Mouse (Mus musculus): ENCODE data around the gene Gm49392. TPM values are rescaled to one million over a fixed set of nuclear protein-coding genes. Genes with fewer than 3 reads are reported as not detected.

The Gm49392 gene
- polyA plus RNA-seq, 1 experiment from 2014 or later = not detected

GRCm38 (mm10) chr13:60864281-60864680 is 32.4 kb downstream of the Gm49392 start, which contains the start of gene 4930486L24Rik:
Gene 4930486L24Rik, minus strand, starts transcription at chr13:60864475.
- WGBS = 96% methylated on average over 1 of the region's 1 CpGs

GRCm38 (mm10) chr13:60848241-60849120 is 48.2 kb downstream of the Gm49392 start:
- no peak overlapping the region for H3K9ac ChIP-seq (ENCODE audit: low read length)
- ATAC-seq (replicated peaks; ENCODE audit: low FRiP score) (no peak), DNase-seq (ENCODE audit: low spot score) (no peak)
- H3K4me1 ChIP-seq (replicated peaks; ENCODE audit: control insufficient read depth, insufficient read depth, low read length) = no peaks in the 10 kb centered on the region
- H3K27me3 ChIP-seq (ENCODE audit: control insufficient read depth, insufficient read depth, low read length) = no peaks in the 10 kb centered on the region
- H3K27ac ChIP-seq (ENCODE audit: low read depth, low read length) = no peak overlapping the region
- H3K4me2 ChIP-seq (ENCODE audit: low read depth, low read length, severe bottlenecking) = no peak overlapping the region
- no peaks in the 10 kb centered on the region for H3K9me3 ChIP-seq (ENCODE audit: control insufficient read depth, low read length)
- H3K36me3 ChIP-seq (ENCODE audit: control insufficient read depth, insufficient read depth, low read length) = no peaks in the 10 kb centered on the region
- 85% methylated on average over 4 of the region's 4 CpGs for WGBS
- no peak overlapping the region for H3K4me3 ChIP-seq (ENCODE audit: low read depth, low read length)

More at GRCm38 (mm10) chr13:60864281-60864680, 32.4 kb downstream of the Gm49392 start, which contains the start of gene 4930486L24Rik:
- no peak within 1 kb of the TSS for H3K4me3 ChIP-seq (ENCODE audit: low read depth, low read length)
- H3K9ac ChIP-seq (ENCODE audit: low read length) = no peak within 1 kb of the TSS
- no peaks in the 10 kb centered on the region for H3K27me3 ChIP-seq (ENCODE audit: control insufficient read depth, insufficient read depth, low read length)
- no peaks in the 10 kb centered on the region for H3K36me3 ChIP-seq (ENCODE audit: control insufficient read depth, insufficient read depth, low read length)
- no peak within 1 kb of the TSS for H3K4me2 ChIP-seq (ENCODE audit: low read depth, low read length, severe bottlenecking)
- DNase-seq (ENCODE audit: low spot score) (no peak), ATAC-seq (replicated peaks; ENCODE audit: low FRiP score) (no peak)
- no peaks in the 10 kb centered on the region for H3K4me1 ChIP-seq (replicated peaks; ENCODE audit: control insufficient read depth, insufficient read depth, low read length)
- no peaks in the 10 kb centered on the region for H3K9me3 ChIP-seq (ENCODE audit: control insufficient read depth, low read length)
- H3K27ac ChIP-seq (ENCODE audit: low read depth, low read length) = no peak within 1 kb of the TSS

- WGBS = 84% methylated on average over 8 of the region's 8 CpGs
- no peaks in the 10 kb centered on the region for H3K9me3 ChIP-seq (ENCODE audit: control insufficient read depth, low read length)
- H3K4me1 ChIP-seq (replicated peaks; ENCODE audit: control insufficient read depth, insufficient read depth, low read length) = no peaks in the 10 kb centered on the region
- H3K27me3 ChIP-seq (ENCODE audit: control insufficient read depth, insufficient read depth, low read length) = no peaks in the 10 kb centered on the region
- no peak overlapping the region for H3K4me3 ChIP-seq (ENCODE audit: low read depth, low read length)
- no peak overlapping the region for H3K9ac ChIP-seq (ENCODE audit: low read length)
- H3K27ac ChIP-seq (ENCODE audit: low read depth, low read length) = no peak overlapping the region
- H3K36me3 ChIP-seq (ENCODE audit: control insufficient read depth, insufficient read depth, low read length) = no peaks in the 10 kb centered on the region
- H3K4me2 ChIP-seq (ENCODE audit: low read depth, low read length, severe bottlenecking) = no peak overlapping the region
- DNase-seq (ENCODE audit: low spot score) = no peak
- ATAC-seq (replicated peaks; ENCODE audit: low FRiP score) = no peak
Observed at GRCm38 (mm10) chr13:60843153-60843552, 53.5 kb downstream of the Gm49392 start.

GRCm38 (mm10) chr13:60842703-60843102 is 54.0 kb downstream of the Gm49392 start:
- H3K9ac ChIP-seq (ENCODE audit: low read length) = no peak overlapping the region
- H3K9me3 ChIP-seq (ENCODE audit: control insufficient read depth, low read length) = no peaks in the 10 kb centered on the region
- DNase-seq (ENCODE audit: low spot score) (no peak), ATAC-seq (replicated peaks; ENCODE audit: low FRiP score) (no peak)
- no peaks in the 10 kb centered on the region for H3K27me3 ChIP-seq (ENCODE audit: control insufficient read depth, insufficient read depth, low read length)
- H3K27ac ChIP-seq (ENCODE audit: low read depth, low read length) = no peak overlapping the region
- no peaks in the 10 kb centered on the region for H3K4me1 ChIP-seq (replicated peaks; ENCODE audit: control insufficient read depth, insufficient read depth, low read length)
- WGBS = 84% methylated on average over 6 of the region's 6 CpGs
- no peak overlapping the region for H3K4me3 ChIP-seq (ENCODE audit: low read depth, low read length)
- no peaks in the 10 kb centered on the region for H3K36me3 ChIP-seq (ENCODE audit: control insufficient read depth, insufficient read depth, low read length)
- H3K4me2 ChIP-seq (ENCODE audit: low read depth, low read length, severe bottlenecking) = no peak overlapping the region

- WGBS = 87% methylated on average over 2 of the region's 2 CpGs
- no peak overlapping the region for H3K27ac ChIP-seq (ENCODE audit: low read depth, low read length)
- no peaks in the 10 kb centered on the region for H3K36me3 ChIP-seq (ENCODE audit: control insufficient read depth, insufficient read depth, low read length)
- H3K9me3 ChIP-seq (ENCODE audit: control insufficient read depth, low read length) = no peaks in the 10 kb centered on the region
- ATAC-seq (replicated peaks; ENCODE audit: low FRiP score) (no peak), DNase-seq (ENCODE audit: low spot score) (no peak)
- H3K27me3 ChIP-seq (ENCODE audit: control insufficient read depth, insufficient read depth, low read length) = no peaks in the 10 kb centered on the region
- no peak overlapping the region for H3K9ac ChIP-seq (ENCODE audit: low read length)
- no peaks in the 10 kb centered on the region for H3K4me1 ChIP-seq (replicated peaks; ENCODE audit: control insufficient read depth, insufficient read depth, low read length)
- no peak overlapping the region for H3K4me3 ChIP-seq (ENCODE audit: low read depth, low read length)
- H3K4me2 ChIP-seq (ENCODE audit: low read depth, low read length, severe bottlenecking) = no peak overlapping the region
Observed at GRCm38 (mm10) chr13:60839353-60839902, 57.3 kb downstream of the Gm49392 start.

- Histone ChIP-seq H3K9ac (ENCODE audit: low read length) (no peak overlapping the region), H3K4me3 (ENCODE audit: low read depth, low read length) (no peak overlapping the region), H3K4me2 (ENCODE audit: low read depth, low read length, severe bottlenecking) (no peak overlapping the region), H3K27ac (ENCODE audit: low read depth, low read length) (no peak overlapping the region), H3K36me3 (ENCODE audit: control insufficient read depth, insufficient read depth, low read length) (no peaks in the 10 kb centered on the region), H3K4me1 (replicated peaks; ENCODE audit: control insufficient read depth, insufficient read depth, low read length) (no peaks in the 10 kb centered on the region), H3K9me3 (ENCODE audit: control insufficient read depth, low read length) (no peaks in the 10 kb centered on the region), H3K27me3 (ENCODE audit: control insufficient read depth, insufficient read depth, low read length) (no peaks in the 10 kb centered on the region)
- DNase-seq (ENCODE audit: low spot score) (no peak), ATAC-seq (replicated peaks; ENCODE audit: low FRiP score) (no peak)
- 72% methylated on average over 3 of the region's 3 CpGs for WGBS
Observed at GRCm38 (mm10) chr13:60826052-60826451, 70.6 kb downstream of the Gm49392 start.

GRCm38 (mm10) chr13:60820486-60821175 is 76.1 kb downstream of the Gm49392 start:
- no peaks in the 10 kb centered on the region for H3K27me3 ChIP-seq (ENCODE audit: control insufficient read depth, insufficient read depth, low read length)
- 70% methylated on average over 3 of the region's 3 CpGs for WGBS
- H3K4me2 ChIP-seq (ENCODE audit: low read depth, low read length, severe bottlenecking) = no peak overlapping the region
- no peak overlapping the region for H3K9ac ChIP-seq (ENCODE audit: low read length)
- DNase-seq (ENCODE audit: low spot score) (no peak), ATAC-seq (replicated peaks; ENCODE audit: low FRiP score) (no peak)
- H3K9me3 ChIP-seq (ENCODE audit: control insufficient read depth, low read length) = no peaks in the 10 kb centered on the region
- no peaks in the 10 kb centered on the region for H3K36me3 ChIP-seq (ENCODE audit: control insufficient read depth, insufficient read depth, low read length)
- H3K4me1 ChIP-seq (replicated peaks; ENCODE audit: control insufficient read depth, insufficient read depth, low read length) = no peaks in the 10 kb centered on the region
- H3K4me3 ChIP-seq (ENCODE audit: low read depth, low read length) = no peak overlapping the region
- no peak overlapping the region for H3K27ac ChIP-seq (ENCODE audit: low read depth, low read length)

- no peaks in the 10 kb centered on the region for H3K9me3 ChIP-seq (ENCODE audit: control insufficient read depth, low read length)
- H3K4me2 ChIP-seq (ENCODE audit: low read depth, low read length, severe bottlenecking) = no peak overlapping the region
- H3K4me1 ChIP-seq (replicated peaks; ENCODE audit: control insufficient read depth, insufficient read depth, low read length) = no peaks in the 10 kb centered on the region
- H3K36me3 ChIP-seq (ENCODE audit: control insufficient read depth, insufficient read depth, low read length) = no peaks in the 10 kb centered on the region
- no peak overlapping the region for H3K9ac ChIP-seq (ENCODE audit: low read length)
- ATAC-seq (replicated peaks; ENCODE audit: low FRiP score) = no peak
- DNase-seq (ENCODE audit: low spot score) = peak; percentile 60
- no peaks in the 10 kb centered on the region for H3K27me3 ChIP-seq (ENCODE audit: control insufficient read depth, insufficient read depth, low read length)
- no peak overlapping the region for H3K27ac ChIP-seq (ENCODE audit: low read depth, low read length)
- WGBS = 13% methylated on average over 7 of the region's 7 CpGs
- no peak overlapping the region for H3K4me3 ChIP-seq (ENCODE audit: low read depth, low read length)
Observed at GRCm38 (mm10) chr13:60819469-60819868, 77.2 kb downstream of the Gm49392 start.

Data from forebrain, embryonic 11.5 days (tissue).